Mouse (Mus musculus) intestine, postnatal 0 days (tissue): ENCODE data around the gene Cdk4. TPM values are rescaled to one million over a fixed set of nuclear protein-coding genes. Genes with fewer than 3 reads are reported as not detected.
"Not testable (repeated sequence)": the region's sequence is repeated elsewhere in the genome, so short reads cannot be mapped to it uniquely, and the experiment has no call there.

Source experiments
- ATAC-seq: fragments of 200-750 bp; cut with Nextera tagmentation; 2 replicates; pipeline ENCODE4 v1.8.0; 2017; ENCODE audit warnings: mild to moderate bottlenecking, moderate TSS enrichment, moderate library complexity
- H3K27ac ChIP-seq: fragments of 300-500 bp; sonication (generic); 2 replicates; pipeline ENCODE4 v1.5.1; 2014; ENCODE audit warnings: mild to moderate bottlenecking, low read depth, low read length, moderate library complexity
- H3K27me3 ChIP-seq: fragments of 300-500 bp; sonication (generic); replicated peaks from 2 replicates; pipeline ENCODE4 v1.6.1; 2014; ENCODE audit warnings: low read length, mixed read lengths; ENCODE audit not compliant: control insufficient read depth, insufficient read depth
- H3K36me3 ChIP-seq: fragments of 300-500 bp; sonication (generic); 2 replicates; pipeline ENCODE4 v1.6.1; 2014; ENCODE audit warnings: mild to moderate bottlenecking, moderate library complexity; ENCODE audit not compliant: control insufficient read depth, insufficient read depth
- H3K4me1 ChIP-seq: fragments of 300-500 bp; sonication (generic); replicated peaks from 2 replicates; pipeline ENCODE4 v1.6.1; 2014; ENCODE audit warnings: antibody characterized with exemption, low read length, mixed read lengths; ENCODE audit not compliant: control insufficient read depth, insufficient read depth
- H3K4me2 ChIP-seq: fragments of 300-500 bp; sonication (generic); replicated peaks from 2 replicates; pipeline ENCODE4 v1.6.1; 2014; ENCODE audit warnings: low read depth, mild to moderate bottlenecking, moderate library complexity
- H3K4me3 ChIP-seq: fragments of 300-500 bp; sonication (generic); 2 replicates; pipeline ENCODE4 v1.5.1; 2014; ENCODE audit warnings: low read depth, low read length
- H3K9ac ChIP-seq: fragments of 300-500 bp; sonication (generic); 2 replicates; pipeline ENCODE4 v1.6.1; 2014; ENCODE audit warnings: mild to moderate bottlenecking, low read depth, low read length
- H3K9me3 ChIP-seq: fragments of 300-500 bp; sonication (generic); 2 replicates; pipeline ENCODE4 v1.6.1; 2016; ENCODE audit warnings: mixed run types; ENCODE audit not compliant: control insufficient read depth
- CTCF ChIP-seq: sonication (generic); IDR thresholded peaks from 2 replicates; pipeline ENCODE4 v1.5.1; 2016; ENCODE audit warnings: low read depth, mild to moderate bottlenecking, control low read depth, antibody characterized with exemption, moderate library complexity
- WGBS: fragments of 180-500 bp; shearing (Covaris S2); extraction: QIAGEN DNeasy Blood & Tissue Kit; methylation state at CpG from one replicate; pipeline ENCODE4 v1.1.7; 2014; 5-methylcytosine and 5-hydroxymethylcytosine counted together
- polyA plus RNA-seq: library from polyadenylated mRNA; unstranded; fragments of >200 nt; fragmentation: Nextera tagmentation; extraction: Ambion mirVana; gene quantifications from 2 replicates; pipeline ENCODE4 v1.2.1, GENCODE M21; 2015

The Cdk4 gene
- polyA plus RNA-seq, 1 experiment from 2014 or later: 515 TPM

- no peak for TF ChIP-seq CTCF
Observed at GRCm38 (mm10) chr10:127061085-127061484, 2.2 kb upstream of the Cdk4 start.

GRCm38 (mm10) chr10:127061513-127061912 is 1.8 kb upstream of the Cdk4 start:
- H3K9me3 ChIP-seq: no peaks in the 10 kb centered on the region
- TF ChIP-seq CTCF: no peak
- WGBS: 75% methylated on average over 2 of the region's 2 CpGs

More at GRCm38 (mm10) chr10:127061085-127061484, 2.2 kb upstream of the Cdk4 start:
- WGBS: 69% methylated on average over 5 of the region's 5 CpGs
- Histone ChIP-seq H3K27ac (no peak overlapping the region), H3K9me3 (no peaks in the 10 kb centered on the region), H3K36me3 (peaks cover 15% of the 10 kb centered on the region), H3K4me2 (no peak overlapping the region), H3K4me1 (0 out of 2 replicates have a peak, but pooled peaks cover 4% of the 10 kb centered on the region), H3K4me3 (no peak overlapping the region), H3K27me3 (no peaks in the 10 kb centered on the region), H3K9ac (no peak overlapping the region)
- ATAC-seq: no peak

GRCm38 (mm10) chr10:127062101-127062500 is 1.2 kb upstream of the Cdk4 start:
- H3K9me3 ChIP-seq, H3K4me2 ChIP-seq, H3K4me3 ChIP-seq, H3K27me3 ChIP-seq, H3K9ac ChIP-seq, H3K27ac ChIP-seq, H3K4me1 ChIP-seq, ATAC-seq: not testable (repeated sequence)
- peaks cover 19% of the 10 kb centered on the region for H3K36me3 ChIP-seq
- 90% methylated on average over 4 of the region's 4 CpGs for WGBS

More at GRCm38 (mm10) chr10:127061513-127061912, 1.8 kb upstream of the Cdk4 start:
- Histone ChIP-seq H3K27me3 (no peaks in the 10 kb centered on the region), H3K9ac (no peak overlapping the region), H3K27ac (no peak overlapping the region), H3K4me1 (0 out of 2 replicates have a peak, but pooled peaks cover 4% of the 10 kb centered on the region), H3K36me3 (peaks cover 15% of the 10 kb centered on the region), H3K4me2 (no peak overlapping the region), H3K4me3 (no peak overlapping the region)
- ATAC-seq: no peak

GRCm38 (mm10) chr10:127062503-127062902 is 831 bp upstream of the Cdk4 start:
- Histone ChIP-seq H3K27ac (no peak overlapping the region), H3K4me1 (0 out of 2 replicates have a peak, but pooled peaks cover 4% of the 10 kb centered on the region), H3K27me3 (no peaks in the 10 kb centered on the region), H3K4me2 (no peak overlapping the region; the same call in 1 of the 2 replicates), H3K4me3 (no peak overlapping the region), H3K9me3 (no peaks in the 10 kb centered on the region), H3K36me3 (peaks cover 23% of the 10 kb centered on the region), H3K9ac (no peak overlapping the region)
- ATAC-seq: no peak
- TF ChIP-seq CTCF: no peak
- 75% methylated on average over 5 of the region's 5 CpGs for WGBS

- H3K27ac ChIP-seq: peak overlapping the region; percentile 84
- 8% methylated on average over 37 of the region's 37 CpGs for WGBS
- H3K4me1 ChIP-seq: 0 out of 2 replicates have a peak, but pooled peaks cover 4% of the 10 kb centered on the region
- no peak for TF ChIP-seq CTCF
- H3K27me3 ChIP-seq: no peaks in the 10 kb centered on the region
- no peak for ATAC-seq
- peak overlapping the region; percentile 79 for H3K9ac ChIP-seq
- peak overlapping the region; percentile 85 for H3K4me2 ChIP-seq
- H3K9me3 ChIP-seq: no peaks in the 10 kb centered on the region
- H3K4me3 ChIP-seq: peak overlapping the region; percentile 75
- H3K36me3 ChIP-seq: peaks cover 35% of the 10 kb centered on the region
Observed at GRCm38 (mm10) chr10:127063913-127064870, 858 bp downstream of the Cdk4 start.

GRCm38 (mm10) chr10:127065981-127066380 is 2.6 kb downstream of the Cdk4 start:
- 41% methylated on average over 9 of the region's 9 CpGs for WGBS
- 0 out of 2 replicates have a peak overlapping the region, but pooled peaks have one; percentile 29 for H3K27ac ChIP-seq
- no peak overlapping the region for H3K4me2 ChIP-seq
- H3K27me3 ChIP-seq: no peaks in the 10 kb centered on the region
- peaks cover 35% of the 10 kb centered on the region for H3K36me3 ChIP-seq
- ATAC-seq: no peak
- no peak overlapping the region for H3K9ac ChIP-seq
- no peak for TF ChIP-seq CTCF
- no peak overlapping the region for H3K4me3 ChIP-seq
- H3K9me3 ChIP-seq: no peaks in the 10 kb centered on the region
- 0 out of 2 replicates have a peak, but pooled peaks cover 9% of the 10 kb centered on the region for H3K4me1 ChIP-seq
